Mouse (Mus musculus): ENCODE measurements around the gene Atp1b2. TPM values are rescaled to one million over a fixed set of nuclear protein-coding genes. Genes with fewer than 3 reads are reported as not detected.

Atp1b2 gene
- total and polyA plus RNA-seq, 3 experiments = 0.09 TPM; not detected in 2

DNA sequence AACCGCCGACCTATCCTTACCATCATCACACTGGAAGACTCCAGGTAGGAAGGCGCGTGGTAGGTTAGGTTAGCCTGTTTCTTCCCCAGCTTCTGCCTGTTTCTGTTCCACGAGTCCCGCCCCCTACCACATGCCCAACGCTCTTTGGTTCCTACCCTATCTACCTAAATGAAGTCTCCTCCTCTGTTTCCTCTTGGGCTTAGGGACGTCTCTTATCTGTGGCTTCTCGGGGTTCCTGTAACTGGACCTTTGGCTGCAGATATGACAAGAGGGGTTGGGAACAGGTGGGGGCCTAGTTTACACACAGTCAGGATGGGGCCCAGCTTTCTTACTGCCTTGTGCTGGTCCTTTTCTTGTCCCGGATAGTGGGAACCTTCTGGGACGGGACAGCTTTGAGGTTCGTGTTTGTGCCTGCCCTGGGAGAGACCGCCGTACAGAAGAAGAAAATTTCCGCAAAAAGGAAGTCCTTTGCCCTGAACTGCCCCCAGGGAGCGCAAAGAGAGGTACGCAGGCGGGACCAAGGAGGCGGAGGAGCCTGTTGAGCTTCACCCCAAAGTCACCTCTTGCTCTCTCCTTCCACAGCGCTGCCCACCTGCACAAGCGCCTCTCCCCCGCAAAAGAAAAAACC, 16.4 kb downstream of the Atp1b2 start:
- H3K27ac ChIP-seq (ENCODE audit: insufficient read depth, low read depth) = no peak overlapping the region

DNA sequence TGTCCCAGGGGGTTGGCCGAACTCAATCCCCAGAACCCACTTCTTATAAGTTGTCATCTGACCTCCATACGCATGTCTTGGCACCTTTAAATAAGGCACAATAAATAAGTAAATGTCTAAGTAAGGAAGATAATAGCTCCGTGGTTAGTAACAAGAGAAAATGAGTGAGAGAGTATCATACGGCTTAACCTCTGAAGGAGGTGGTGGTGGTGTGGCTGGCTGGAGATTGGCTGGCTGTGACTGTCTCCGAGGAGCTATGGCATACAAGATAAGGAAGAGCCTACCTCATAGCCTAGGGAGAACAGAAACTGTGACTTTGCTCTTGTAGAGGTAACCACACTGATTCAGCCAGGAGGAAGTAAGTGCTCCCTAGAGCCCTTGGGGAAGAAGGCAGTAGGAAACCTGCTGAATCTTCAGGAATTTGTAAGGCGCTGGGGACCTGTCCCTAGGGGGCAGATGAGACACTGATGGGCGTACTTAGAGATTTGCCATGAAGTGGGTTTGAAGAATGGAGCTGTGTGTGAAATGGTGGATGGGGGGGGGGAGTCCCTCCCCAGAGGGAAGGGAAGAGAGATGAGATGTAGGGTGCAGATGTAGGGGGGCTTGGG, 19.9 kb downstream of the Atp1b2 start:
- dilution Hi-C loops (cut with MboI; ENCODE audit: extremely low pct_ligation_motif_present, extremely low pct_unique_long_range_greater_than_20kb, low sequenced_read_pairs) = no loop called here
- Histone ChIP-seq H3K9me3 (replicated peaks; ENCODE audit: low read length) (no peaks in the 10 kb centered on the region), H3K4me1 (ENCODE audit: control insufficient read depth in 1 of 2, insufficient read depth in 2 of 2) (peaks cover 16 to 48% of the 10 kb centered on the region in 2 experiments), H3K4me3 (replicated peaks in 1 of 3; ENCODE audit: low read depth in 2 of 3, low read length in 2 of 3, poor library complexity in 1 of 3) (no peak overlapping the region), H3K27me3 (replicated peaks) (no peaks in the 10 kb centered on the region), H3K4me2 (ENCODE audit: insufficient read depth, low read depth, poor library complexity, severe bottlenecking) (peak overlapping the region; percentile 17), H3K79me2 (replicated peaks; ENCODE audit: control insufficient read depth, extremely low read depth, insufficient read depth, poor library complexity, severe bottlenecking) (peaks cover 60% of the 10 kb centered on the region), H3K36me3 (replicated peaks in 1 of 2; ENCODE audit: control insufficient read depth in 1 of 2, insufficient read depth in 1 of 2, low read length in 1 of 2) (peaks cover 57 to 81% of the 10 kb centered on the region in 2 experiments), H3K9ac (ENCODE audit: insufficient read depth, low read depth) (no peak overlapping the region), H3K27ac (ENCODE audit: insufficient read depth, low read depth) (peak overlapping the region; percentile 40)
- DNase-seq (ENCODE audit: extremely low read depth) = peak; percentile 79
- in situ Hi-C loops (cut with MboI; ENCODE audit: low pct_ligation_motif_present, low pct_unique_long_range_greater_than_20kb, low sequenced_read_pairs) = no loop called here
- TF ChIP-seq RAD21 (IDR thresholded peaks at IDR 0.05; ENCODE audit: low read depth, low read length) (no peak), PAX5 (IDR thresholded peaks at IDR 0.05; ENCODE audit: low read length) (no peak), NRF1 (IDR thresholded peaks at IDR 0.05; ENCODE audit: low read depth, low read length) (no peak), SMC3 (IDR thresholded peaks at IDR 0.05; ENCODE audit: low read depth, low read length) (no peak), CHD1 (IDR thresholded peaks at IDR 0.05; ENCODE audit: low read depth, low read length) (no peak), MAFK (IDR thresholded peaks at IDR 0.05; ENCODE audit: insufficient replicate concordance, low read length) (0 out of 2 replicates have a peak, but pooled peaks have one; percentile 24), GABPA (IDR thresholded peaks at IDR 0.05; ENCODE audit: insufficient replicate concordance, low read depth, low read length) (no peak), JUN (IDR thresholded peaks at IDR 0.05; ENCODE audit: insufficient read depth, low read depth, low read length) (no peak), ZC3H11A (IDR thresholded peaks at IDR 0.05; ENCODE audit: low read depth, low read length) (no peak), TCF12 (IDR thresholded peaks at IDR 0.05; ENCODE audit: low read depth, low read length) (peak; percentile 25; the same call in 1 of the 2 replicates), CHD2 (IDR thresholded peaks at IDR 0.05; ENCODE audit: low read length) (peak; percentile 7; the same call in 1 of the 2 replicates), MYC (IDR thresholded peaks at IDR 0.05; ENCODE audit: low read depth, low read length) (no peak), IRF4 (IDR thresholded peaks at IDR 0.05; ENCODE audit: low read depth, low read length) (peak; percentile 29; the same call in 1 of the 2 replicates), TBP (conservative IDR thresholded peaks at IDR 0.05; ENCODE audit: low read depth, low read length) (no peak), SIN3A (IDR thresholded peaks at IDR 0.05; ENCODE audit: low read length) (no peak), ZNF384 (IDR thresholded peaks at IDR 0.05; ENCODE audit: low read depth, low read length) (no peak), RCOR1 (conservative IDR thresholded peaks at IDR 0.05; ENCODE audit: low read depth, low read length) (0 out of 2 replicates have a peak, but pooled peaks have one; percentile 22), USF1 (IDR thresholded peaks at IDR 0.05; ENCODE audit: low read depth, low read length) (no peak), MAX (IDR thresholded peaks at IDR 0.05; ENCODE audit: low read length) (no peak), ETS1 (conservative IDR thresholded peaks at IDR 0.05; ENCODE audit: low read depth, low read length) (0 out of 2 replicates have a peak, but pooled peaks have one; percentile 7), HCFC1 (IDR thresholded peaks at IDR 0.05; ENCODE audit: low read depth, low read length) (no peak), BHLHE40 (IDR thresholded peaks at IDR 0.05; ENCODE audit: low read depth, low read length) (no peak), NELFE (IDR thresholded peaks at IDR 0.05; ENCODE audit: low read depth, low read length) (no peak), E2F4 (IDR thresholded peaks at IDR 0.05; ENCODE audit: insufficient replicate concordance, low read depth, low read length) (no peak), POLR2A (IDR thresholded peaks at IDR 0.05; ENCODE audit: low read depth, low read length) (no peak; the same call in 1 of the 2 replicates), ZMIZ1 (IDR thresholded peaks at IDR 0.05; ENCODE audit: low read depth, low read length) (no peak), ZKSCAN1 (IDR thresholded peaks at IDR 0.05; ENCODE audit: borderline replicate concordance, low read depth, low read length) (no peak), MXI1 (IDR thresholded peaks at IDR 0.05; ENCODE audit: low read depth, low read length) (0 out of 2 replicates have a peak, but pooled peaks have one; percentile 27), UBTF (IDR thresholded peaks at IDR 0.05; ENCODE audit: low read depth, low read length) (no peak), POLR2AphosphoS2 (IDR thresholded peaks at IDR 0.05; ENCODE audit: low read depth, low read length) (peak; percentile 88)

More for the DNA sequence above, 16.4 kb downstream of the Atp1b2 start:
- Histone ChIP-seq H3K79me2 (replicated peaks; ENCODE audit: control insufficient read depth, extremely low read depth, insufficient read depth, poor library complexity, severe bottlenecking) (peaks cover 28% of the 10 kb centered on the region), H3K36me3 (replicated peaks in 1 of 2; ENCODE audit: control insufficient read depth in 1 of 2, insufficient read depth in 1 of 2, low read length in 1 of 2) (peaks cover 68 to 87% of the 10 kb centered on the region in 2 experiments), H3K27me3 (replicated peaks) (no peaks in the 10 kb centered on the region), H3K9ac (ENCODE audit: insufficient read depth, low read depth) (no peak overlapping the region), H3K4me2 (ENCODE audit: insufficient read depth, low read depth, poor library complexity, severe bottlenecking) (no peak overlapping the region), H3K4me3 (replicated peaks in 1 of 3; ENCODE audit: low read depth in 2 of 3, low read length in 2 of 3, poor library complexity in 1 of 3) (no peak overlapping the region), H3K9me3 (replicated peaks; ENCODE audit: low read length) (no peaks in the 10 kb centered on the region), H3K4me1 (ENCODE audit: control insufficient read depth in 1 of 2, insufficient read depth in 2 of 2) (peaks cover 9 to 25% of the 10 kb centered on the region in 2 experiments)
- dilution Hi-C loops (cut with MboI; ENCODE audit: extremely low pct_ligation_motif_present, extremely low pct_unique_long_range_greater_than_20kb, low sequenced_read_pairs) = no loop called here
- TF ChIP-seq USF1 (IDR thresholded peaks at IDR 0.05; ENCODE audit: low read depth, low read length) = no peak
- TF ChIP-seq NELFE (IDR thresholded peaks at IDR 0.05; ENCODE audit: low read depth, low read length) = no peak
- in situ Hi-C loops (cut with MboI; ENCODE audit: low pct_ligation_motif_present, low pct_unique_long_range_greater_than_20kb, low sequenced_read_pairs) = no loop called here
- no peak for DNase-seq (ENCODE audit: extremely low read depth)

Data from CH12.LX (cell line).